Mouse (Mus musculus) frontal cortex, postnatal 25 days (tissue): ENCODE data around the gene Otud7a.

Source experiments
- DNase-seq, 2 experiments: peaks; one replicate each; pipeline ENCODE4 v3.0.0; 2022; ENCODE audit warnings: low spot score in 2 of 2

Otud7a gene

DNA sequence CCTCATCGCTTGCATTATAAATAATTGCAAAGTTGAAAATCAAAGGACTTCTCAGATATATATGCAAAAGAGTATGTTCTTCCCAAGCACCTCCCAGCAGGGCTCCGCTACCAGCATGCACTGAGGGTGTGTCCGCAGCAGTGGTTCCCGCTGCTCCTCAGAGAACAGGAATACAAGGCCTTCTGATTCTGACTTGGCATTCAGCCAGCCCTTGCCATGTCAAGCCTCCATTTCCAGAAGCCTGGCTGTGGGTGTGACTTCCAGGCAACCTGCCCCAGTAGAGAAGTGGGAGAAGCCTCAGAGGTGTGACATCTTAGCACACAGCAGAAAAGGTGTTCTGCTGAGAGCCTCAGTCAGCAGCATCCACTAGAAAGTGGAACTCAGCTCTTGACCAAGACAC lies 253.4 kb downstream of the Otud7a start:
- no peak for DNase-seq

GRCm38 (mm10) chr7:63717903-63718302 lies 273.4 kb downstream of the Otud7a start:
- DNase-seq: no peak

- DNase-seq: no peak
Measured at GRCm38 (mm10) chr7:63719183-63719944, 274.8 kb downstream of the Otud7a start.

DNA sequence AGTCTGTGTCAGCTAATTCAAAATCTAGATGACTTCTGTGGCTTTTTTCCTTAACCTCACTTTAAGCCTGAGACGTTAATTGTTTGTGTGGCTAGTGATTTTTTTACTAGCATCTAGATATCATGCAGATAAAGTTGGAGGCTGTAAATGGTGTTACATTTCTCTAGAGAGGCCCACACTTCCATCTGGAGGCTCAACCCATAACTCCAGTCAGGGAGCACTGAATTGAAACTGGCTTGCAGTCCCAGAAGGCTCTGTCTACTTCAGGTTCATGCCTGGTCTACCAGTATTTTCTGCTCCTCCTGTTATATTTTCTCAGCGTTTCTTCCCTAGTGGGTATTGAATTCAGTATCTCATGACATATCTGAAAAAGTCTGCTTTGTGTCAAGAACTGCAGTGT lies 276.1 kb downstream of the Otud7a start:
- no peak for DNase-seq

DNA sequence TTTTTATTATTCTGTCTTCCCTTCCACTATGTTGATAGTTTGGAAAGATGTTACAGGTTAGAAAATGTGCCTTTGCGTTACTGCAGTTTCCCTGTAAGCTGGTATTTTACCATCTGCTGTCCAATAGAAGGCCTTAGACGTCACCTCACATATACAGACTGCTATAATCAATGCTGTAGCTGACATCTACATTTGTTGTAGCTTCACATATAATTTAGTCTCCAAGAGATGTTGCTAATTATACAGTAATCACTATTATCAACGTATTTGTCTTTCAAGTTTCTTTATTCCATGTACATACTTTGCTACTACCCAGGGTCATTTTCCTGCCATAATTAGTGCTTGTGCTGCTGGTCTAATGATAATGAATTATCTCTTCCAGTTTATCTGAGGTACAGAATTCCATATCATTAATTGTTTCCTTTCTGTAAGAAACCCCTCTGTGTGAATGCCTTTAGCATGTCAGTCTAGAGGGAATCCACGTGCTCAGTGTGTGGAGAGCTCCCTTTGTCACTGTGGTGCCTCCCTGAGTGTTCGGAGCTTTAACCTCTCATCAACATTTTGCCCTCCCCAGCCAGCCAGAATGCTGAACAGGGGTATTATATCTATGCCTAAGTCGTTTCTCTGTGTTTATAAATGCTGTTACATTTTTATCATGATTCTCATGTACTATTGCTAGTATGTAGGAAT lies 280.6 kb downstream of the Otud7a start:
- DNase-seq: no peak

- no peak for DNase-seq
Measured at GRCm38 (mm10) chr7:63729605-63730004, 285.1 kb downstream of the Otud7a start.

GRCm38 (mm10) chr7:63730012-63730411 lies 285.5 kb downstream of the Otud7a start:
- no peak for DNase-seq

DNA sequence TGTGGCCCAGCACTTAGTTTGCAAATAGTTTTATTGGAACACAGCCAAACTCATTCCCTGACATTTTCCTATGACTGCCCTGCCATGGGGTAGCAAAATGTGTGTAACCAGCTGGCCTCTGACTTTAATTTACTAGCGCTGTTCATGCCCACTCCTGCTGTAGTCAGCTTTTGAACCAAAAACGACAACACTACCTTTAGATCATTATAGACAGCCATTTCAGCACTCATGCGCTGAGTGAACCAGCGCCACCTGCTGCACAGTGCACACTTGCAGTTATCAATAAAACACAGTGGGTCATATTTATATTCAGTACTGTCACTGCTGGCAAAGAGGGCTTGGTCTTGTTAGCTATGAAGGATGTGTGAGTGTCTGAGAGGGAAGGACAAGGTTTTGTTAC lies 293.2 kb downstream of the Otud7a start:
- DNase-seq: no peak

- no peak for DNase-seq
Measured at GRCm38 (mm10) chr7:63738142-63738541, 293.6 kb downstream of the Otud7a start.

GRCm38 (mm10) chr7:63743116-63743515 lies 298.6 kb downstream of the Otud7a start:
- DNase-seq: no peak

- no peak for DNase-seq
Measured at GRCm38 (mm10) chr7:63752081-63752480, 307.5 kb downstream of the Otud7a start.

- DNase-seq: no peak
Measured at GRCm38 (mm10) chr7:63753274-63753751, 308.8 kb downstream of the Otud7a start.

DNA sequence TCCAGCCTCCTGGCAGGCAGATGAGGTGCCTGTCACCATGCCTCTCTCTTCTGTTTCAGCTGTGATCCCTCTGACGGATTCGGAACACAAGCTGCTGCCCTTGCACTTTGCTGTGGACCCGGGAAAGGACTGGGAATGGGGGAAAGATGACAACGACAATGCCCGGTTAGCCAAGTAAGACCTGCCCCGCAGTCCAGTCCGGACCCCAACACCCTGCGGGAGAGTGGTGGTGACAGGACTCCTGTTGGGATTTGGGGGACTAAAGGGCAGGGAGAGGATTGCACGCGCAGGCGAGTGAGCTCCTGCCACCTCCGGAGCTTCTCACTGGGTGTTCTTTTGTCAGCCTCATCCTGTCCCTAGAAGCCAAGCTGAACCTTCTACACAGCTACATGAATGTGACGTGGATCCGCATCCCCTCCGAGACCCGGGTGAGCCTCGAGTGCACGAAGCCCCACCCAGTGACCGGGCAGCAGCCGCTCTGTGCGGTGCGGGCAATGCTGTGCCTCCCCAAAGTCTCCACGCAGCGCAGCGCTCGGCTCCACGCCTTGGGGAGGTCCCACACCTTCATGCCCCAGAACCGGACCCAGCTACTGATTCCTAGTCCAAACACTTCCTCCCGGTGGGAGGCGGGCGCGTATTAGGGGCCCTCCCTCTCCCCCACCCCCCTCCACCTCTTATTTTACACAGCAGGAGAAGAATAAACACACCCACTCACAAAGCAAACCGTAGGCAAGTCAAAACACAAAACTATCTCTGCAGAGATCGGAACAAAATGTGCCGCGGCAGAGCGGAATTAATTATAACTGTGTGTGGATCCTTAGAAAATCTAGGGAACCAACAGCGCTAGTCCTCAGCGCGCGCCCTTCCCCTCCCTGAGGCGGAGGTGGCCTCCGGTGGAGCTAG lies 310.3 kb downstream of the Otud7a start:
- peak; percentile 48 to 68 for DNase-seq

DNA sequence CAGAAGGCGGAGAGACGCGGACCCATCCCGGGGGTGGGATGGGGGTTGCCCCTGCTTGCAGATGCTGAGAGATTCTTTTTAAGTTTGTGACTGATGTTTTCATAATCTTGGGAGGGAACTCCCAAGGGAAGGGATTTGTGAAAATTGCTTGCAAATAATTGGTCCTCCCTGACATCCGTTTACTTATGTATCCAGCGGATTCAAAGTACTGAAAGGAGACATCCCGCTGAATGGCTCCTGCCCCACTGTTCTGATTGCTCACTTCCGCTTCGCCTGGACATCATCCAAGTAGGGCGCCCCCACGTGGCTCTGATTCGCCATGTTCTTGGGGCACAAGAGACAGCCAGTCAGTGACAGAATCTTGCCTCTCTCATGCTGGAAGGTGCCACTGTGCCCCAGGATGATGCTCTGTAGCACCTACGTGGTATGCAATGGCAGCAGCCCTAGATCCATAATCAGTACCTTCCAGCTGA lies 311.0 kb downstream of the Otud7a start:
- peak; percentile 81 to 82 for DNase-seq

DNA sequence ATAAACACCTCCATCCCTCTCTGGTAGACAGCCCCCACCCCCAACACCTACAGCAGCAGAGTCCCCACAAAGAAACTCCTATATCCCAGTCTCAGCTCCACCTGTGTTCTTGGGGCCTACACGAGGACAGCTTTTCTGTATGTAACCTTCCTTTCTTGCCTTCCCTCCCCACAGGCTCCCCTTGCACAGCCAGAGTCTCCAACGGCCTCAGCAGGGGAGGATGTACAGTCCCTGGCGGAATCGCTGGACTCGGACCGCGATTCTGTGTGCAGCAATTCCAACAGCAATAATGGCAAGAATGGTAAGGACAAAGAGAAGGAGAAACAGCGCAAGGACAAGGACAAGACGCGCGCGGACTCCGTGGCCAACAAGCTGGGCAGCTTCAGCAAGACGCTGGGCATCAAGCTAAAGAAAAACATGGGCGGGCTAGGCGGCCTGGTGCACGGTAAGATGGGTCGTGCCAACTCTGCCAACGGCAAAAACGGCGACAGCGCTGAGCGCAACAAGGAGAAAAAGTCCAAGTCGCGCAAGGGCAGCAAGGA lies 312.7 kb downstream of the Otud7a start:
- DNase-seq: no peak

GRCm38 (mm10) chr7:63757678-63758239 lies 313.2 kb downstream of the Otud7a start:
- DNase-seq: no peak

- no peak for DNase-seq
Measured at GRCm38 (mm10) chr7:63758240-63758826, 313.8 kb downstream of the Otud7a start.

GRCm38 (mm10) chr7:63759606-63760005 lies 315.1 kb downstream of the Otud7a start:
- no peak for DNase-seq

DNA sequence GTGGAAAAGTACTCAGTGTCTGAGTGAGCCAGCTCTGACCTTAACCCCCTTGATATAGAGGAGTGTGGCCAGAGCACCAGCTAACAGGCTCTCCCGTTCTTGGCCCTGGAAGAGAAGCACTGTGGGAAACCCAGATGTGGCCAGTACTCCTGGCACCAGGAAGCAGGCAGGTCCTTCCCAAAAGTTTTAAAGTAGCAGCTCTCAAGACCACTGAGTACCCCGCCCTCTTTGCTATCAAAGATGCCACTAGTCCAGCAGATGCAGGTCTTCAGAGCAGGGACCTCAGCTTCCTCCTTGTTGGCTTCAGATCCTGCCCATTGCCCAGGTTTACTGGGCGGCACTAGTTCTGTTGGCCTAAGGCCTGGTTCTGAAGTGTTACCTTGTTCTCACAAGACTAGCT lies 318.0 kb downstream of the Otud7a start:
- no peak for DNase-seq

GRCm38 (mm10) chr7:63768398-63769029 lies 324.0 kb downstream of the Otud7a start:
- no peak for DNase-seq

GRCm38 (mm10) chr7:63773268-63773667 lies 328.7 kb downstream of the Otud7a start:
- no peak for DNase-seq
